Mouse (Mus musculus): Measurements from ENCODE around the gene Nlrx1.

- TF ChIP-seq POLR2A (IDR thresholded peaks at IDR 0.05; ENCODE audit: low read depth, low read length) = no peak
- TF ChIP-seq CTCF (conservative IDR thresholded peaks at IDR 0.05; ENCODE audit: insufficient read depth, insufficient read length, low read depth, low read length) = no peak
Observed at GRCm38 (mm10) chr9:44251314-44251713, 17.1 kb downstream of the Nlrx1 start, which contains the start of gene Pdzd3.
